Mouse (Mus musculus): ENCODE measurements at regions not wholly inside any gene's neighbourhood (a gene's known extent, or its start where the extent isn't known, plus 50 kb on each side); places are given as distances from the start of the nearest gene placed in this dataset.
A peak's percentile ranks its signal among the peaks of the same experiment; 100 is the strongest.

- Histone ChIP-seq H3K9me3 (ENCODE audit: low read length) (no peaks in the 10 kb centered on the region), H3K36me3 (ENCODE audit: insufficient read depth, low read length) (no peaks in the 10 kb centered on the region), H3K27me3 (ENCODE audit: insufficient read depth, low read length) (0 out of 2 replicates have a peak, but pooled peaks cover 3% of the 10 kb centered on the region), H3K4me1 (replicated peaks; ENCODE audit: low read depth, low read length) (no peaks in the 10 kb centered on the region), H3K4me3 (replicated peaks; ENCODE audit: low read length) (no peak overlapping the region)
- TF ChIP-seq CTCF (conservative IDR thresholded peaks at IDR 0.05; ENCODE audit: low read length) (no peak), POU5F1 (IDR thresholded peaks at IDR 0.05; ENCODE audit: borderline replicate concordance, low read length) (no peak), NANOG (IDR thresholded peaks at IDR 0.05; ENCODE audit: borderline replicate concordance, low read length) (no peak)
Measured at GRCm38 (mm10) chr13:43919781-43920420, 135.3 kb downstream of the Cd83 start.

DNA sequence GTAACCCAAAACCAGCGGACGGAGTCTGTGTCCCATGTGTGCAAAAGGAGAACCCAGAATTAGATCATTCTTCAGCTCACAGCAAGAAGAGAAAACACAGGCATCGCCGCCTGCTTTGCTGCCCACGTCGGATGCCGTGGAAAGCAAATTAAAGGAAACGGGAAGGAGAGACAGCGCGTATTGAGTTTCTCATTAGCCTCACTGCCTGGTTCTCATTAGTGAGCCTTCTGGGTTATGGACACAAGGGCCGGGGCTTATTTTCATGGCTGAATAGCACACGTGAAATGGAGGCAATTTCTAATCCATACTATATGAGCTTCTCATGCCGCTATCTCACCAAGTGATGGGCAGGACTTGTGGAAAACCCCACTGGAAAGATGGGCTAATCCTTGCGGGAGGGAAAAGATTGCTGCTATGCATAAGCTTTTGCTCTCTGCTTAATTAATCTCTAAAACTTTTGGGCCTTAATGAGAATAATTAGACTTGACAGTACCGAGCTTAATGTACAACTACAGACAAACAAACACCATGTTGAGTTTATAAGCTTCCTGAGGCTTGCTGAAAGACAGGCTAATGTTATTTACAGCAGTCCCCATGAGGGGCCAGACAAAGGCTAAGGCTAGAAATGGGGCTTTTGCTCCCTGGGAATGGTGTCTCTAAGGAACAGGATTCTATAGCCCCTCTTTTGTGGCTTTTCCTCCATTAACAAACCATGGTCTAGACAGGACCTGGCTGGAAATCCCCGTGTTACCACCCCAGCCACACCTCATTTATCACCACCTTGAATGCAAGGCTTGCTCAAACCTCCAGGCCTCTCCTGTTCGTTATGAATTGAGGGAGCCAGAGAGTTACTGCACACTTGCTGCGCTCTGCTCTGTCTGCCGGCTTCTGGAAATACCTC is 145.8 kb downstream of the Cd83 start:
- Histone ChIP-seq H3K4me1 (replicated peaks; ENCODE audit: low read depth, low read length) (peaks cover 12% of the 10 kb centered on the region), H3K9me3 (ENCODE audit: low read length) (no peaks in the 10 kb centered on the region), H3K36me3 (ENCODE audit: insufficient read depth, low read length) (no peaks in the 10 kb centered on the region), H3K27me3 (ENCODE audit: insufficient read depth, low read length) (no peaks in the 10 kb centered on the region), H3K4me3 (replicated peaks; ENCODE audit: low read length) (no peak overlapping the region)
- TF ChIP-seq NANOG (IDR thresholded peaks at IDR 0.05; ENCODE audit: borderline replicate concordance, low read length) (no peak), CTCF (conservative IDR thresholded peaks at IDR 0.05; ENCODE audit: low read length) (no peak), POU5F1 (IDR thresholded peaks at IDR 0.05; ENCODE audit: borderline replicate concordance, low read length) (no peak)

GRCm38 (mm10) chr13:43932946-43933345 is 148.4 kb downstream of the Cd83 start:
- Histone ChIP-seq H3K4me1 (replicated peaks; ENCODE audit: low read depth, low read length) (peaks cover 37% of the 10 kb centered on the region), H3K9me3 (ENCODE audit: low read length) (no peaks in the 10 kb centered on the region), H3K4me3 (replicated peaks; ENCODE audit: low read length) (peak overlapping the region; percentile 35; the same call in 1 of the 2 replicates), H3K36me3 (ENCODE audit: insufficient read depth, low read length) (no peaks in the 10 kb centered on the region), H3K27me3 (ENCODE audit: insufficient read depth, low read length) (no peaks in the 10 kb centered on the region)
- no peak for TF ChIP-seq CTCF (conservative IDR thresholded peaks at IDR 0.05; ENCODE audit: low read length)
- TF ChIP-seq POU5F1 (IDR thresholded peaks at IDR 0.05; ENCODE audit: borderline replicate concordance, low read length) = no peak
- no peak for TF ChIP-seq NANOG (IDR thresholded peaks at IDR 0.05; ENCODE audit: borderline replicate concordance, low read length)

- H3K4me3 ChIP-seq (replicated peaks; ENCODE audit: low read length) = no peak overlapping the region
- H3K27me3 ChIP-seq (ENCODE audit: insufficient read depth, low read length) = no peaks in the 10 kb centered on the region
- no peaks in the 10 kb centered on the region for H3K9me3 ChIP-seq (ENCODE audit: low read length)
- no peaks in the 10 kb centered on the region for H3K36me3 ChIP-seq (ENCODE audit: insufficient read depth, low read length)
- H3K4me1 ChIP-seq (replicated peaks; ENCODE audit: low read depth, low read length) = peaks cover 52% of the 10 kb centered on the region
- TF ChIP-seq POU5F1 (IDR thresholded peaks at IDR 0.05; ENCODE audit: borderline replicate concordance, low read length) (no peak), CTCF (conservative IDR thresholded peaks at IDR 0.05; ENCODE audit: low read length) (no peak), NANOG (IDR thresholded peaks at IDR 0.05; ENCODE audit: borderline replicate concordance, low read length) (no peak)
Measured at GRCm38 (mm10) chr13:43935284-43935683, 150.7 kb downstream of the Cd83 start.

- TF ChIP-seq CTCF (conservative IDR thresholded peaks at IDR 0.05; ENCODE audit: low read length) (no peak), NANOG (IDR thresholded peaks at IDR 0.05; ENCODE audit: borderline replicate concordance, low read length) (peak; percentile 54; the same call in 1 of the 2 replicates)
- Histone ChIP-seq H3K36me3 (ENCODE audit: insufficient read depth, low read length) (no peaks in the 10 kb centered on the region), H3K9me3 (ENCODE audit: low read length) (peaks cover 7% of the 10 kb centered on the region; the same call in 1 of the 2 replicates), H3K27me3 (ENCODE audit: insufficient read depth, low read length) (no peaks in the 10 kb centered on the region), H3K4me1 (replicated peaks; ENCODE audit: low read depth, low read length) (peaks cover 52% of the 10 kb centered on the region), H3K4me3 (replicated peaks; ENCODE audit: low read length) (no peak overlapping the region)
Measured at GRCm38 (mm10) chr13:43936504-43936903, 151.9 kb downstream of the Cd83 start.

DNA sequence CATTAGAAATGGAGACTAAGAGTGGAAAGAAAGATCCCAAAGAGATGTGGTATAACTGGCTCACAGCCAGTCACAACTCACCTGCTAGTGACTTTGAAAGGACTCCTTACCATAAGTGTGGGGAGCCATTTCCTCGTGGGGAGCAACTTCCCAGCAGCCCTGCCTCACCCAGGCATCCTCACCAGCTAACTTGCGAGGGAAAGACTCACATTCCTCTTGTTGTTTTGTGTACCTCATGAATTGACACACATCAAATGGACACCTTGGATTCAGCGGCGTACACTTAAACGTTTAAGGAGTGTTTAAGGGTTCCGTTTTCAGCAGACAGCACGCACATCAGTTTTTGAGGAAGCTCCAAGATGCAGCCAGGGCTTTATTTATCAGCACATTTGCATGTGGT is 154.0 kb downstream of the Cd83 start:
- no peaks in the 10 kb centered on the region for H3K36me3 ChIP-seq (ENCODE audit: insufficient read depth, low read length)
- peaks cover 42% of the 10 kb centered on the region for H3K4me1 ChIP-seq (replicated peaks; ENCODE audit: low read depth, low read length)
- peaks cover 7% of the 10 kb centered on the region; the same call in 1 of the 2 replicates for H3K9me3 ChIP-seq (ENCODE audit: low read length)
- TF ChIP-seq POU5F1 (IDR thresholded peaks at IDR 0.05; ENCODE audit: borderline replicate concordance, low read length) (no peak), CTCF (conservative IDR thresholded peaks at IDR 0.05; ENCODE audit: low read length) (no peak), NANOG (IDR thresholded peaks at IDR 0.05; ENCODE audit: borderline replicate concordance, low read length) (no peak)
- no peaks in the 10 kb centered on the region for H3K27me3 ChIP-seq (ENCODE audit: insufficient read depth, low read length)
- no peak overlapping the region for H3K4me3 ChIP-seq (replicated peaks; ENCODE audit: low read length)

- Histone ChIP-seq H3K9me3 (ENCODE audit: low read length) (peaks cover 7% of the 10 kb centered on the region; the same call in 1 of the 2 replicates), H3K36me3 (ENCODE audit: insufficient read depth, low read length) (no peaks in the 10 kb centered on the region), H3K27me3 (ENCODE audit: insufficient read depth, low read length) (no peaks in the 10 kb centered on the region), H3K4me3 (replicated peaks; ENCODE audit: low read length) (no peak overlapping the region), H3K4me1 (replicated peaks; ENCODE audit: low read depth, low read length) (peaks cover 40% of the 10 kb centered on the region)
- TF ChIP-seq CTCF (conservative IDR thresholded peaks at IDR 0.05; ENCODE audit: low read length) = no peak
- no peak for TF ChIP-seq POU5F1 (IDR thresholded peaks at IDR 0.05; ENCODE audit: borderline replicate concordance, low read length)
- TF ChIP-seq NANOG (IDR thresholded peaks at IDR 0.05; ENCODE audit: borderline replicate concordance, low read length) = no peak
Measured at GRCm38 (mm10) chr13:43939375-43939774, 154.8 kb downstream of the Cd83 start.

GRCm38 (mm10) chr13:43941731-43942130 is 157.2 kb downstream of the Cd83 start:
- H3K36me3 ChIP-seq (ENCODE audit: insufficient read depth, low read length) = no peaks in the 10 kb centered on the region
- H3K4me3 ChIP-seq (replicated peaks; ENCODE audit: low read length) = no peak overlapping the region
- peaks cover 16% of the 10 kb centered on the region for H3K9me3 ChIP-seq (ENCODE audit: low read length)
- H3K27me3 ChIP-seq (ENCODE audit: insufficient read depth, low read length) = no peaks in the 10 kb centered on the region
- no peak for TF ChIP-seq POU5F1 (IDR thresholded peaks at IDR 0.05; ENCODE audit: borderline replicate concordance, low read length)
- TF ChIP-seq NANOG (IDR thresholded peaks at IDR 0.05; ENCODE audit: borderline replicate concordance, low read length) = no peak
- TF ChIP-seq CTCF (conservative IDR thresholded peaks at IDR 0.05; ENCODE audit: low read length) = no peak
- H3K4me1 ChIP-seq (replicated peaks; ENCODE audit: low read depth, low read length) = peaks cover 32% of the 10 kb centered on the region

Data from E14TG2a.4 (cell line).